Mouse (Mus musculus): ENCODE measurements around the gene Gm7029.
"Not testable (repeated sequence)": the region's sequence is repeated elsewhere in the genome, so short reads cannot be mapped to it uniquely, and the experiment has no call there.

Gene Gm7029

DNA sequence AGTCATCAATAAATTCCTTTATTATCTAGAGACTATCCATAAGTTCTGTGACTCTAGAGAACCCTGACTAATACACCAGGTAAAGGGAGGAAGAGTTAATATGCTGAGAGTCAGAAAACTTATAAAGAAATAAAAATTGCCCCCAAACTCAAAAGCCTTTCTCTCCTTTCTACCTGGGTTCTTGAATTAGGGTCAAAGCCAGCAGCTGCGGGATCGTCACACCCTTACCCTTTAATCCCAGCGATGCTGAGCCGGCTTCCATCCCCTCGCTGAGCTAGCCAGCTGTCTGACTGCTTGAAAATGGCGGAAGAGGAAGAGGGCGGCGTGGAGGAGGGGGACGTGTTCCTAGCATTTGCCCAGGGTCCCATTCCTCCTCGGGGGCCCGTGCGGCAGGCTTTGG lies at the start of gene Gm7029:
Gm7029 (plus strand) TSS at position 301 of the 400 bp plus-strand sequence.
- DNase-seq (ENCODE audit: low spot score): not testable (repeated sequence)

DNA sequence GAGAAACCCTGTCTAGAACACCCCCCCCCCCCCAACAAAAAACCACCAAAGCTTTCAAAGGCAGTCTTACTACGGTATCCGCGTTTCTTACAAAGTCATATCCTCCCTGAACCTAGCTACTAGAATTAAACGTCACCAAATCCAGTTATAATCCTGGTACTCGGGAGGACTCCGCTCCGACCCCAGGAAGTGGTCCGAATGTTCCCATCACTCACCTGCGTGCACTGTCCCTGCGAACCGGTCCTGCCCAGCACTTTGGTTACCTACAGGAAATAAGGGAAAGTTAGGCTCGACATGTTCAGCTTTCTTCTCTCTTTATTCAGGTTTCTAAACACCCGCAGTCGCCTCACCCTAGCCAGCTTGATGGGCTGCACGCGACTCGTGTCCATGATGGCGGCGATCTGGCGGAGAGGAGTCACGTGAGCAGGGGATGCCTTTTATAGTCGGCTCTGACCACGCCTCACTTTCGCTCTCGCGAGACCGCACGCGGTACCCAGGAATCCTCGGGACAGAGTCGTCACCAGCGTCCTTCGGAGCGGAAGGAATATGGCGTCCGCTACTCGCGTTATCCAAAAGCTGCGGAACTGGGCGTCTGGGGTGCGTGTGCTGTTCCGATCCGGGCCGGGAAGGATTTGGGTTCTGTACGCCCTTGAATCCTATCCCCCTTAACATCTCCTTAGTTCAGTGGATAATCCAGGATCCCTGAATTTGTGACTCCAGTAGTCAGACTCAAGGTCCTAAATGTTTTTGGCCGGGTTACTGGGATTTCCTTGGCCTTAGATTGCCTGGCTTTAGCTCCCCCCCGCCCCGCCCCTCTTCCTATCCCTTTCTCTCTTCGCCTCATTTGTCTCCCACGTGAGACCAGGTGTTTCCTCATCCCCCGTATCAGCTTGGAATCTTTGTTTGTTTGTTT lies 49.3 kb upstream of the Gm7029 start, which contains the start of the genes Rps28 and Ndufa7:
Rps28 (minus strand) TSS at position 479 of the 913 bp plus-strand sequence.
Ndufa7 (plus strand) TSS at position 489 of the 913 bp plus-strand sequence.
- peak; percentile 95 for DNase-seq (ENCODE audit: low spot score)

DNA sequence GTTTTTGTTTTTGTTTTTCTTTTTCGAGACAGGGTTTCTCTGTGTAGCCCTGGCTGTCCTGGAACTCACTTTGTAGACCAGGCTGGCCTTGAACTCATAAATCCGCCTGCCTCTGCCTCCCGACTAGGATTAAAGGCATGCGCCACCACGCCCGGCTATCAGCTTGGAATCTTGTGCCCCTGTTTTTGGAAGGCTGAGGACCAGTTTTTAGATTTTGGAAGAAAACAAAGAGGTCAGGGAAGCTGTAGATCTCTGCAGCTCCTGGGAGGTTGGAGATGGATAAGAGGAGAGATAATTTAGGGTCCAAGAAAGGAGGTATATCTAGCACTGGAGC lies 48.7 kb upstream of the Gm7029 start:
- not testable (repeated sequence) for DNase-seq (ENCODE audit: low spot score)

DNA sequence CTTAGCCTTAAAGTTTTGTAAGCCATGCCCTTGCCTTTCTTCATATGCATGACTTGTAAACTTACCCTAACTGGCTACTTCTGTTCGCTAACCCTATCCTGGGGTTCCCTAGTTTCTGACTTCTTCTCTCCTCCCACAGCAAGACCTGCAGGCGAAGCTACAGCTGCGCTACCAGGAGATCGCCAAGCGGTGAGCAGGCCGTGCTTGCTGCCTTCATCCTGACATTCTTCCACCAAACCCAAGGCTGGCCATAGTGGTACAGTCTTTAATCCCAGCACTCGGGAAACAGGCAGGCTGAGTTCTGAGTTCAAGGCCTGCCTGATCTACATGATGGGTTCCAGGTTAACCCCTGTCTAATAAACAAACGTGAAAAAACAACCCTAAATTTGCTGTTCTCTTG lies 48.2 kb upstream of the Gm7029 start:
- DNase-seq (ENCODE audit: low spot score): no peak

DNA sequence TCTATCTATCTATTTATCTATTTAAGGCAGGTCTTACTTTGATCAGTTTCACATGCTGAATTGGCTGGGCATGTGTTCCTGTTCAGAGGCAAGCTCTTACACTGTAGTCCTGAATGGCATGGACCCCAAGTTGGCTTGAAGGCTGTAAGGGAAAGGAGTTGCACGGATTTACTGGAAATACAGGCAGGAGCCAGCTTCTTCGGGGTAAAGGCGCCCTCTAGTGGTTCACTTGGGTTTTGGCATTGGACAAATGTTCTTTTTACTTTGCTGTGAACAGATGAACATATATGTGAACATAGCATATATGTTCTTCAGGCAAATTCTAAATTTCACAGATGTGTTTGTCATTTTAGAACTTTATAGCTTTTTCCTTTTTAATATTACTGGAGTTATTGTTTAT lies 46.8 kb upstream of the Gm7029 start:
- DNase-seq (ENCODE audit: low spot score): peak; percentile 52

DNA sequence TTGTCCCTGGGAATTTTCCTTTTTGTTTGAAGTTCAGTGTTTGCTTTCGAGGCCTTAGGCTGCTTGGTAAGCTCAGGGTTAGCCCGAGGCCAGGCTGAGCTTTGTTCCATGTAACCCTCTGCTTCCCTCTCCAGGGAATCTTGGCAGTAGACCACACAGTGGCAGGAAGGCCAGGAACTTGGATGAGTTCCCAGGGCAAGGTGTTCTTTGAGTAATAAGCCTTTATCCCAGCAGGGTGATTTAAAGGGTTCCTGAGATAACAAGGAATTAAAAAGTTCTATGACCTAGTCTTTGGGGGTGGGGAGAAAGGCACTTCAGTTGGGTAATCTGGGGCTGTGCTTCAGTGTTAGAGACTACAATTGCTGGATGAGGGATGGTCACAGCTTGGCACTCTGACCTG lies 44.7 kb upstream of the Gm7029 start:
- DNase-seq (ENCODE audit: low spot score): no peak

DNA sequence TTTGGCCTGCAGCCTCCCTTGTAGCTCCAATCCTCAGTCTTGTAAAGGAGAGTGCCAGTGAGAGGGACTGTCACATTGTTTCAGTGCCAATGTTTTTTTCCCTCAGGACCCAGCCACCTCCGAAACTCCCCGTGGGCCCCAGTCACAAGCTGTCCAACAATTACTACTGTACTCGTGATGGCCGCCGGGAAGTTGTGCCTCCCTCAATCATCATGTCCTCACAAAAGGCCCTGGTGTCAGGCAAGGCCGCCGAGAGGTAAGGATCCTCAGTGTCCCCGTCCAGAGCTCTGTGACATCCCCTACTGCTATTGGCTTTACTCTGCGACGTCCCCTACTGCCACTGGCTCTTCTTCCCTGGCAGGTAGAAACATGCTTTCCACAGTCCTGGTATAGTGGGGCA lies 44.1 kb upstream of the Gm7029 start:
- DNase-seq (ENCODE audit: low spot score): no peak

DNA sequence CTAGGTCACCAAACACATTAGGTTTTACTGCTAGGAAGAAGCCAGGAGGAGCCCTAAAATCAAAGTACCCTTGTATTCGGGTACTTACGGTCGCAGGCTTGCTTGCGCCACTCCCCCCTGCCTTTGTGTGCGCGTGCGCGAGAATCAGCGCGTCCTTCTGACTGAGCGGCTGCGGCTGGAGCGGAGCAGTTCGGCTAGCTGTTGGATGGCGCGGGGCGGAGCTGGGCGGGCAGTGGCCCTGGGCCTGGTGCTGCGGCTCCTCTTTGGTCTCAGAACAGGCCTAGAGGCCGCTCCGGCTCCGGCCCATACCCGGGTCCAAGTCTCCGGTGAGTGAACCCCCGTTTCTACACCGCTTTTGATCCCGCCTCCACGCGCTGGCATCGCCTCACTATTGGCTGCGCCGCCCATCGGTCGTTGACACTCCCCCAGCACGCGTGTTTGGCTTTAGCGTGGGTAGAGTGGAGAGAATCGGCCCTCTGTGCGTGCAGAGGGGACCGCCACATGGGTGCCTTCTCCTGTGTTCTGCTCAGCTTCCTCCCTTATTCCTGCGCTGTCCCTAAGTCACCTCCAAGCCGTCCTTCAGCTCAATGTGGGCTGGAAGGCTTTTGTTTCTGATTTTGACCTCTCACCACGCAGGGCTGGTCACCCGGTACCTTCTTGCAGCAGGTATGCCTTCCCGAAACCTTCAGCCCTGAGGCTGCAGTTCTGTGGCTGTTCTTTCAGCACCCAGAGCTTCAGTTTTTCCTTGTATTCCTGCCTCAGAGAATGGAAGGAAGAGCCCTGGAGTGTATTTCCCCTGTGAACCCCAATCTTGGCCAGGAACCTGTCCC lies 30.5 kb upstream of the Gm7029 start, which contains the start of gene Cd320:
Cd320 (plus strand) TSS at position 126 of the 830 bp plus-strand sequence.
- DNase-seq (ENCODE audit: low spot score): peak; percentile 80

DNA sequence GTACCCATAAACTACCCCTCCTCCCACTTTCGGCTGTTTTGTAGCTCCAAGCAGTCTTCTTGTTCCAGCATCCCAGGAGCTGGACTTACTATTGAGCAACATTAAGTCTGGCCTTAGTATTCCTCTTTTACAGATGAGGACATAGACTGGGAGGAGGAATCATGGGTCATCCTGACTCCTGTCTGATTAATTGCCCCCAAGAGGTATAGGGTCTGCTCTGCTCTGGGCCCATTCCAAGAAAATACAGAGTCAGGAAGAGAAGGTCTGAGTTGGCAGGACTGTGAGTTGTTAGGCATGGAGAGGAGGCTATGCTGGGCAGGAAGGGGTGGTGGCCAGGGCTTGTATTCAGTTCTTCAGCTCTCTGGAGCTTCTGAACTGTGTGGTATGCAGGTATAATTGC lies 29.4 kb upstream of the Gm7029 start:
- DNase-seq (ENCODE audit: low spot score): no peak

DNA sequence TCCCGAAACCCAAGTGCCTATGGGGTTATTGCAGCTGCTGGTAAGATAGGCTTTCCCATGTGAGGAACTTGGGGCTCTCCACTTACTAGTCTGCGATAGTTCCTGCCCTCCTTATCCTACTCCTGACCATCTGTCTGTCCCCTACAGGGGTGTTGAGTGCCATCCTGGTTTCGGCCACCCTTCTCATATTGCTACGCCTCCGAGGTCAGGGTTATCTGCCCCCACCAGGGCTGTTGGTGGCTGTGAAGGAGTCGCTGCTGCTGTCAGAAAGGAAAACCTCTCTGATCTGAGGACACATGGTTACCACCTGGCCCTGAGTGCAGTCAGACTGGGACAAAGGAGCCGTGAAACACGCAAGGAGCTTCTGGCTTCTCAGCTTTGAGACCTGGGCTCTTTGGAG lies 25.5 kb upstream of the Gm7029 start:
- DNase-seq (ENCODE audit: low spot score): no peak

DNA sequence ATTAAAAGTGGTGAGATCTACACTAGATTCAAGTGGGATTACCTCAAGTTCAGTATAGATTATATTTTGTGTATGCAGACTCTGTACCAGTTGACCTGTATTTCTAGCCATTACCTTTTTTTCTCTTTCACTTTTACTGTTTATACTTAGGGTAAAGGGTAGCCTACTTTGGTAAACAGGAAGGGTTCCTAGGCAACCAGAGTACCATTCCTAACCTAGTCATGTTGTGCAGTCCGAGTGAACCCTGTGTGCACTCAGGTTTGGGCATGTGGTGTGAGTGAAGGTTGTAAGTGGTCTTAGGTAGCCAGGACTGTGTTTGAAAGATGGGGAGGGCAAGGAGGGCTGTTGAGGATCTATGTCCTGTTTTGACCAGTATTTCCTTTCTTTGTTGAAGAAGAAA lies 22.3 kb upstream of the Gm7029 start:
- DNase-seq (ENCODE audit: low spot score): no peak

DNA sequence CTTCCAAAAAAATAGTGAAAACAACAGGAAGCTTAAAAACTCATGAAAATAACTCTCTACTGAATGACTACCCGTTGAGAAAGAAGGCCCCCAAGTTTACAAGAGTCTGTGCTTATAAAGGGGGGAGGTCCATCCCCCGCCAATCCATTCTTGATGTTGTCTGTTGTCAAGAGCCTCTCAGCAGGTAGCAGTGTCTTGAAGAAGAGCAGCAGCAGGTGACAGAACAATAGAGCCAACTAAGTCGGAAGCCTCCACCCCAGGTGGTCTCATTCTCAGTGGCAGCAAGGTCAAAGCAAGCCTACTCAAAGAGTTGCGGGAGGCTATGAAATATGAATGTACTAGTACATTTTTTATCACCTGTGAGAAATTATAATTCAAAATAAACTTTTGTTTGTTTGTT lies 15.8 kb upstream of the Gm7029 start:
- DNase-seq (ENCODE audit: low spot score): no peak

DNA sequence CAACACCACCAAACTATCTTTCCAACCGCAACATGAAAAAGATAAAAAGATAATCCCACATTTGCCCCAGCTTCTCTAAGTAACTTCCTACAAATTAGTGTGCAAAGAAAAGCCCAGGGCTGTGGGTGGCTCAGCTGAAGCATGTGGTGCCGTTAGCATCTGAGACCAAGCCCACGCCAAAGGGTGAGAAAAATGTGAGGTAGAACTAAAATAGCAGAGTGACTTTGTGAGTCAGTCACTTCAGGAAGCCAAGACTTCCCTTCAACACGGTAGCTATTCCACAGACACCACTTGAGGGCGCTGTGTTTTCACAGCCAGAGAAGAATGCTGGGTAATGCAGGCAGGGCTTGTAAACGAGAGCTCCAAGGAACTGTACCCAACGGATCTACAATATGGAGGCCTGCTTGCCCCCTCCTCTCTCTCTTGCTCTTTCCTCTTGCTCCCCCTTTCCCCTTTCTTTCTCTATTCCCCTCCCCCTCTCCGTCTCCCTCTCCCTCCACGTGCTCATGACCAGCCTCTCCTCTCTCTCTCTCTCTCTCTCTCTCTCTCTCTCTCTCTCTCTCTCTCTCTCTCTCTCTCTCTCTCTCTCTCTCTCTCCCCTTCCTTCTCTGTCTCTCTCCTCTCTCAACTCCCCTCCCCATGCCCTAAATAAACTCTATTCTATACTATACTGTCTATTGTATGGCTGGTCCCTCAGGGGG lies 8.2 kb upstream of the Gm7029 start:
- DNase-seq (ENCODE audit: low spot score): no peak

DNA sequence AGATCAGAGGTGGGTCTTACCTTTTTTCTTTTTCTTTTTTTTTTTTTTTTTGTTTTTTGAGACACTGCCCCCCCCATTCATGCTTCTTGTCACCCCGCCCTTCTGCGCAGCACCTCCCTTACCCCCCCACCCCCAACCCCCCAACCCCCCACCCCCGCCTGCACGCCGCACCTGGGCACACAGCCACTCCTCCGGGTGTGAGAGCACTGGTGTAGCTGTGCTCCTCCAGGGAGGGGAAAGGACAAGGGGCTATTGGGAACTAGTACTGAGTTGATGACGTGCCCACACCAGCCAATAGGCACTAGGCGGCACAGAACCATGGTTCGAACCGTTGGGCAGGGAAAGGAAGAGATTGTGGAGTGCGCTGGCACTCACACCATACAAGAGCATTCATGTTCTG lies 774 bp downstream of the Gm7029 start:
- no peak for DNase-seq (ENCODE audit: low spot score)

DNA sequence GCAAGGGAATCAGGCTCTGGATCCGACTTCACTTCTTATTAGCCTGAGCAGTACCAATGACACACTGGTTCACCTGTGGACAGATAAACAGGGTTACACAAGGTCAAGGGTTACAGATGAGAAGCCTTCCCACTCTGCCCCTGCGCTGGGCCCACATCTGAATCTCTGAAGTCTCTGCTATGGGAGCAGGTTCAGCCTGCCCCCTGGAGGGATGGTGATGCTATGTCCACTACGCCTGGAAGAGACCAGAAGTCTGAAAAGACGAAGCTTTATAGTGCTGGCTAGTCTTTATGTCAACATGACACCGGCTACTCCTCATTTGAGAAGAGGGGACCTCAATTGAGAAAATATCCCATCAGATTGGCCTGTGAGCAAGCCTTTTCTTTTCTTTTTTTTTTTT lies 2.2 kb downstream of the Gm7029 start:
- DNase-seq (ENCODE audit: low spot score): not testable (repeated sequence)

DNA sequence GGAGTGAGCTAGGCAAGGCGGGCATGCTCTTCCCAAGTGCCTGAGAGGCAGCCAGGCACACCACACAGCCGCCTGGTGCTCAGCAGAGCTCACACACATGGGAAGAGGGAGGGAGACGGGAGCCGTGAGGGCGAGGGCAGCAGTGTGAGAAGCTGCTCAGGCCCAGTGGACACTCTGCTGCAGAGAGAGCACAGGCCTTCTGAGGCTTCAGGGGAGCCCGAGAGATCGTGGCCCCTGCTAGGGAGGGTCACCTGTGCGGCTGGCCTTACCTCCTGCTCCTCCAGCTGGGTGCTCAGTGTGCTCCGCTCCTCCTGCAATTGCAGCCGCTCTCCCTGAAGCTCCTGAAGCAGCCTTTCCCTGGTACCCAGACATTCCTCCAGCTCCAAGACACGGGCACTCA lies 10.7 kb downstream of the Gm7029 start:
- DNase-seq (ENCODE audit: low spot score): not testable (repeated sequence)

DNA sequence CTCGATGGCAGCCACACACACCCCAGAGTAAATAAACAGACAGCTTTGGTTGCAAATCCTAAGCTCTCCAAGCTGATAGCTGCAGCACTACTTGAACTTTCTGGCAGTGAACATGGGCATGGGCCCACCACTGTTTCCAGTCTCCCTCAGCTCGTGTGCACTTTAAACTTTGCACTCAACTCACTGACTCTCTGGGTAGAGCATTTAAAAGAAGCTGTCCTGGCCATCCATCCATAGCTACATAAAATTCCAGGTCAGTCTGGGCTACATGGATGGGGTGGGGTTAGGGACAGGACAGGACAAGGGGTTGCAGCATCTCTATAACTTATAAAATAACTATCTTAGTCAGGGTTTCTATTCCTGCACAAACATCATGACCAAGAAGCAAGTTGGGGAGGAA lies 14.2 kb downstream of the Gm7029 start:
- DNase-seq (ENCODE audit: low spot score): not testable (repeated sequence)

DNA sequence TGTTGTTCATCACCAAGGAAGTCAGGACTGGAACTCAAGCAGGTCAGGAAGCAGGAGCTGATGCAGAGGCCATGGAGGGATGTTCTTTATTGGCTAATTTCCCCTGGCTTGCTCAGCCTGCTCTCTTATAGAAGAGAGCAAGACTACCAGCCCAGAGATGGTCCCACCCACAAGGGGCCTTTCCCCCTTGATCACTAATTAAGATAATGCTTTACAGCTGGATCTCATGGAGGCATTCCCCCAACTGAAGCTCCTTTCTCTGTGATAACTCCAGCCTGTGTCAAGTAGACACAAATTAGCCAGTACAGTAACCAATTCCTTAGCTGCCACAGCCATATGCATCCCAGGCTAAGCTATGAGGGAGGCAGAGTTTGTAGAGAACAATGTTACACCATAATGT lies 14.6 kb downstream of the Gm7029 start:
- DNase-seq (ENCODE audit: low spot score): not testable (repeated sequence)

DNA sequence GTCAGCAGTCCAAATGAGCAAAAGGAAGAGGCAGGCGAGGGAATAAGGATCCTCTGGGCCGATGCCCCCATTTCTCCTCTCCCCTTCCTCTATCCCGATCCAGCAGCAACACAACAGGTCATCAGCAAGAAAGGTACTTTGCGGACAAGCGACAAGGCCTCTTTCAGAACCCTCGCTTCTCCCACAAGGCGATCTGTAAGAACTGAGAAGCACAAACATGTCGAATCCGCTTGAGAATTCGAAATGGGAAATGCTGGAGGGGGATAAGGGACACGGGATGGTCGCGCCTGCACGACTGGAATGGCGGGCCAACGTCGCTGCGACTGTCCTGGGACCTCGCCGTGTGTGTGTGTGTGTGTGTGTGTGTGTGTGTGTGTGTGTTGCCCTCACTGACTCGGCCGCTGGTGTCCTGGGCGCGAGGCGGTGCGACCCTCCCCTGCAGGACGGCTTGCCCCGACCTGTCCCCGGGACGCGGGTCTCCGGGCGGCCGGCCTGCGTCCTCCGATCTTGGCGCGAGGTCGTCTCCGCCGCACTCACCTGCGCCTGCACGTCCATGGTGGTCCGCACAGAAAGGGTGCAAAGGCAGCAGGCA lies 16.4 kb downstream of the Gm7029 start:
- DNase-seq (ENCODE audit: low spot score): not testable (repeated sequence)

DNA sequence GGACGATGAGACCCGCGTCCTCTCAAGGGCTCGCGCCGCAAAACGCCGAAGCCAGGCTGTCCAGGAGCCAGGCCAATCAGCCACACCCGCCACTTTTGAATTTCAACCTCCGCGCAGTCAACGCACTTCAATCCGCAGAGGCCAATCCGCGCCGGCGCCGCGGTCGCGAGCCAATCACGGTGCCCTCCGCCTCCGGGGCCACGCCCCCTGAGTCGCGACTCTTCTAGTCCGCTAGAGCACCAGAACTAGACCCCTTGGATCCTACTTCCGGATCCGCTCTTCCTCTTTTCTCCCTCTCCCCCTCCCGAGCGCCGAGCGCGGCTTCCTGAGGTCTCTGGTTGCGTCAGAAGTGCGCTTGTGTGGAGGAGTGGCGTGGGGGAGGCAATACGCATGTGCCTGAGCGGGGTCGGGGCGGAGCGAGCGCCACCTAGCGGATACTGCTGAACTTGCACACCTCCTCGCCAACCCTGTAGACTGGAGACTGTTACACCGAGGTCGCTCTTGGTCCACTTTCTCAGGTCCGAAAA lies 17.0 kb downstream of the Gm7029 start, which contains the start of gene Kifc1:
Kifc1 (minus strand) TSS at position 129 of the 527 bp plus-strand sequence.
- DNase-seq (ENCODE audit: low spot score): peak; percentile 95

DNA sequence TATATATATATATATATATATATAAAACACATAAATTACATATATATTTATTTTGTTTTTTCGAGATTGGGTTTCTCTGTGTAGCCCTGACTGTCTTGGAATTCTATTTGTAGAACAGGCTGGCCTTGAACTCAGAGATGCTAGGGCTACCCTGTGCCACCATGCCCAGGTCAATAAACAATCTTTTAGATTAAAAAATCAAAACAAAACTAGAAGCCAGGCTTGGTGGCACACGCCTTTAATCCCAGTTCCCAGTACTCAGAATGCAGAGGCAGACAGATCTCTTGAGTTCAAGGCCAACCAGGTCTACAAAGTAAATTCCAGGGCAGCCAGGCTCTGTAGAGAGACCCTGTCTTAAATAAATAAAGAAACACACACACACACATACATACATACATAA lies 17.7 kb downstream of the Gm7029 start:
- no peak for DNase-seq (ENCODE audit: low spot score)
